Comparison of ENCODE assay signal across 1 mouse cellular context in the genomic region with DNA sequence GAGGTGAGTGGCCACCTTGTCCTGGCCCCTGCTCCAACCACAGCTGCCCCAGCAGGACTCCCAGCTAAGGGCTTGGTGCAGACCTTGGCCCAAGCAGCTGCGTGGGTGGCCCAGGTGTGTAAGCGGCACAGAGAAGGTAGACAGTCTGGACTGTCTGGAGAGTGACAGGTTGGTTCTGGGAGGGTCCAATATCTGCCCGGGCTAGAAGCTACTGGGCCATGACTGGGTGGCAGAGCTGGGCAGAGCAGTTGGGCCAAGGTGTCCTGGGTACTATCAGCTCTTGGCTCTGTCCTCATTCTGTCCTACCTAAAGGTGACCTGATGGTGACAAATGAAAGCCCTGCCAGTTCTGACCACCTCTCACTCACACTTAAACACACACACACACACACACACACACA.
TF ChIP-seq lines count a peak whose summit lies in the region.

No protein-coding gene starts in this region.

TF ChIP-seq in MEL, 35 proteins besides CTCF, POLR2A, EP300 and RAD21 (continued from another document):
- TF ChIP-seq ELF1 (IDR thresholded peaks at IDR 0.05; ENCODE audit: low read depth, low read length) (no peak), MAFK (IDR thresholded peaks at IDR 0.05; ENCODE audit: borderline replicate concordance, low read depth, low read length) (no peak), USF1 (IDR thresholded peaks at IDR 0.05; ENCODE audit: low read depth, low read length) (no peak), GABPA (IDR thresholded peaks at IDR 0.05; ENCODE audit: low read depth, low read length) (no peak), TAL1 (IDR thresholded peaks at IDR 0.05; ENCODE audit: low read length) (no peak), MYB (IDR thresholded peaks at IDR 0.05; ENCODE audit: low read depth, low read length) (no peak), MXI1 (IDR thresholded peaks at IDR 0.05; ENCODE audit: low read depth, low read length) (no peak), BHLHE40 (IDR thresholded peaks at IDR 0.05; ENCODE audit: borderline replicate concordance, low read depth, low read length) (no peak), MEF2A (IDR thresholded peaks at IDR 0.05; ENCODE audit: extremely low read depth, insufficient replicate concordance, low read depth, low read length, poor library complexity, severe bottlenecking) (no peak), POLR2AphosphoS2 (IDR thresholded peaks at IDR 0.05; ENCODE audit: low read length) (no peak), CHD1 (IDR thresholded peaks at IDR 0.05; ENCODE audit: low read depth, low read length) (no peak), CHD2 (IDR thresholded peaks at IDR 0.05; ENCODE audit: low read length) (no peak)
TF ChIP-seq in MEL: peak in this region for 0.
